Mouse (Mus musculus) lung, postnatal 4 days (tissue): Measurements from ENCODE around the gene Pvrig.
"Not testable (repeated sequence)": the region's sequence is repeated elsewhere in the genome, so short reads cannot be mapped to it uniquely, and the experiment has no call there.

Experiments used
- DNase-seq, 2 experiments: peaks; one replicate each; pipeline ENCODE4 v3.0.0; 2021

Gene Pvrig

DNA sequence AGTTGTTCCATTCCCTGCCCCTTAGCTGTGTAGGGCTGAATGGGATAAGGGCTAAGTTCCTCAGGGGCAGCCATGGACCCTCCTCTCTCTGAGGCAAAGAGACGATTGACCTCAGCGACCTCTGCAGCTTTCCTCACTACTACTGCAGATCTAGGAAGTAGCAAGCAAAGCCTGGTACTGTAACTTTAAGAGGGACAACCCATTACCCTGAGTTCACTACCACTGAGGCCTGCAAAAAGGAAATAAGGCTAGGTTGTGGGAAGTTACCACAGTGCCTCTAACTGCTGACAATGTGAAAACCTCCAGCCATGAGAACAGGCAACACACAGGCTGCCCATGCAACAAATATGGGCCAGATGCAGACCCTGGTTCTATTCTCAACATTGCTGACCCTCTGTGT is at the start of gene Pvrig:
Gene Pvrig, plus strand, starts transcription at position 301 of the 400 bp plus-strand sequence.
- no peak for DNase-seq

DNA sequence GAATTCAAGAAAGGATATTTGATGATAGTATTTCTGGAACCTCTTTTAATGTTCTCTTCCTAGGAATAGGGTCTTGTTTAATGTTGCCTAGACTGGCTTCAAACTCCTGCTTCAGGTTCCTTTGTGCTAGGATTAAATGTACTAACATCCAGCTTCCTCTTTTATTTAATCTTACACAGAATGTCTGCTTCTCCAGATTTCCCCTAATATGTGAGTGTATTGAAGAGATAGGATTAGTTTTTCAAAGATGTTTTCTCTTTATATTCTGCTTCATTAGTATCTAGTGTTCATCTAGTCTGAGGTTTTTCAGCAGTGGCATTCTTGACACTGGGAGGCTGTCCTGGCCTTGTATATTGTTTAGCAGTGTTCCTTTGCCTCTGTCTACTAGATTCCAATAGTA is 47.6 kb upstream of the Pvrig start:
- no peak for DNase-seq

DNA sequence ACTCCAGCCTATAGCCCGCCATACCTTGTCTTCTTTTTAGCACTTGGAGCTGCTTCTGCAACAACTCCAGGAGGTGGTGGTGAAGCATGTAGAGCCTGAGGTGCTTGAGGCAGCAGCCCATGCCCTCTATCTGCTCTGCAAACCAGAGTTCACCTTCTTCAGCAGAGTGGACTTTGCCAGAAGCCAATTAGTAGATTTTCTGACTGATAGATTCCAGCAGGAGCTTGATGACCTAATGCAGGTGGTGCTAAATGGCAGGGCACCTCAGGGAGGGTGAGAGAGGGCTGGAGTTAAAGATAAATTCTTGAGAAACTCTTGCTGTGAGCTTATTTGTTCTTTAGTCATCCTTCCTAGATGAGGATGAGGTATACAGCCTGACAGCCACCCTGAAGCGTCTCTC is 42.1 kb upstream of the Pvrig start:
- no peak for DNase-seq

DNA sequence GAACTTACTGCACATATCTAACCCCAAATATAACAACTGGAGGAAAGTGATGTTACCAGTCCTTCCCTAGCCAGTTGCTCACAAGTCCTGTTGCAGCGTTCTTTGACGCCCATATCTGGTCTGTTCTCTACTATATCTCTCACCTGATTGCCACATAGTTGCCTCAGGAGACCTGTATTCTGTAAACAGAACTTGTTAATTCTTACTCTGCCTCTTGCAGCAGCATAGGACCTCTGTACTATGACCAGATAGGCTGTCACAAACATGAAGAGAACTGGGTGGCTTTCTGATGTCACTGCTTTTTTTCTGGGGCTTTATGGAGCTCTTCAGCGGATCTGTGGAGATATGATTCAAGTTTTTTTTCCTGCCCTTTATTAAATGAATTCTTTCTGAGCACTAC is 29.0 kb upstream of the Pvrig start:
- no peak for DNase-seq

DNA sequence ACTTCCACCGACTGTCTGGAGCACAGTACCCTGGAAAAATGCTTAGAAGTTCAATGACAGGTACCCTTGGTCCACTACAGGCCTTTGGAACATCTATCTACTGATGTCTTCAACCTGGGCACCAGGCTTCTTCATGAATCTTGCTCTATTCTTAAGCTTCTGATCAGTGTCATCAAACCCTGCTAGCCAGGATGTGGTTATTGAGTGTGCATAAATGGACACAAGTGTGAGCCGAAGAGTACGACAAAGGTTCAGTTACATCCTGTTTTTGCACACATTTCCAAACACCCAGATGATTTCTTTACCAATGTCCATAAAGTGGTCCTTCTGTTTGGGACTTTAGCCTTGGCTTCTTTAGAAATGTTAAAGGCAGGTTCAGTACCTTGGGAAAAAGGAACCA is 1.5 kb downstream of the Pvrig start:
- no peak for DNase-seq

DNA sequence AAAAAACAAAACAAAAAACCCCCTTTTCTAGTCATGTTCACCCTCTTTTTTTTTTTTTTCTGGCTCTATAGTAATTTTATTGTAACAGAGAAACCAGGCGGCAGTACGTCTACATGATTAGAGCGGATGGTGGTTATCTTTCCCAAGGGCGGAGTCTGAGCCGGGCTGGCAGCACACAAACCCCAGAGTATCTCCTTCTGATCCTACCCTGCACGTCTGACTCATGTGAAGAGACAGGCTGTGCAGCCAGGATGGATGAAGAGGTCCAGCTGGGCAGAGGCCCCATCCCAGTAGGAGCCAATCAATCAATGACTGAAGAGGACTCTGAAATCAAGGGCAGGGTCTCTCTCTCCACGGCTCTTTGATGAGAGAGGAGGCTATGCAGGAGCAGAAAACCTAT is 21.4 kb downstream of the Pvrig start:
- DNase-seq: not testable (repeated sequence)

DNA sequence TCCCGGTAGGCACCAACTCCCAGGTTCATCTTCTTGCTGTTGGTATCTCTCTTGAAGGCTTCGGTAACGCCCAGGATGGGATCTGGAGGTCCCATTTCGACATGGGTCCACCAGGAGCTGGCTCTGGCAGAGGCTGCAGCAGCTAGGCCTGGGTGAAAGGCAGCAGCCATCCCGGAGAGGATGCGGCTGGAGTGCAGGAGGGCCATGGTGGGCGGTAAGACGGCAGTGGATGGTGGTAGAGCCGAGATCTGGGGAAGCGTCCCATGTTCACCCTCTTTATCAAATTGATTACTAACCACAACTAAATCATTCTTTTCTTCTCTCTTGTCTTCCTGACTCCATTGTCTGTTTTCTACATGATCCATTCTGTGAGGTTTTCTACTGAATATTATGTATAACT is 23.6 kb downstream of the Pvrig start:
- not testable (repeated sequence) for DNase-seq
